Mouse (Mus musculus): ENCODE measurements around the gene Enthd1.

DNA sequence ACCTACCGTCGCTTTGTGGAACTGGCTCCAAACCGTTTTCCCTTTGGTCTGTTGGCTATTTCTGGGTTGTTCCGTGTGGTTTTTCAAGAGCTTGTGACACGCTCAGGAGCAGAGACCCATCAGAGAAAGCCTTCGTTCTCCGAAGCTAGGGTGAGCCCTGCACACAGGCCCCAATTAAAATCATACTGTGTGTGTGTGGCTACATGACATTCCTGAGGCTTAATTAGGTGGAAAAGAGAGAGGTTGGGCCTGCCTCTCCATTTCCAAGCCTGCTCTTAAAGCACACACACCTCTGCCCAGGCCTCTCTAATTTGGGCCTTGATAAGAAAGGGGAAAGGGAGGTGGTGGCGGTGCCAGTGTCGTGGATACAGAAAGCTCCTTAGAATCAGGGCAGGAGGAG is 126.5 kb downstream of the Enthd1 start:
- TF ChIP-seq POLR2A (IDR thresholded peaks at IDR 0.05; ENCODE audit: borderline replicate concordance, insufficient read depth, low read length) = no peak
- no peak for TF ChIP-seq CTCF (IDR thresholded peaks at IDR 0.05; ENCODE audit: borderline replicate concordance, insufficient read depth, low read depth, low read length)
